Mouse (Mus musculus): Measurements from ENCODE around the gene Robo3. TPM values are rescaled to one million over a fixed set of nuclear protein-coding genes. Genes with fewer than 3 reads are reported as not detected.

The Robo3 gene
- under 1 TPM in 1 of 2 experiments, not detected in 1; 0.05 TPM for total RNA-seq (2021)

GRCm38 (mm10) chr9:37432720-37433421, at the start of gene Robo3:
TSS of gene Robo3 (minus strand) at chr9:37433246.
- no peak for DNase-seq

- DNase-seq: no peak
These were observed 41.9 kb upstream of the Robo3 start for GRCm38 (mm10) chr9:37474923-37475322.

- no peak for DNase-seq
These were observed 40.6 kb upstream of the Robo3 start for GRCm38 (mm10) chr9:37473611-37474125.

- DNase-seq: peak; percentile 65
These were observed 29.7 kb upstream of the Robo3 start for GRCm38 (mm10) chr9:37462764-37463163.

- no peak for DNase-seq
These were observed 28.5 kb upstream of the Robo3 start for GRCm38 (mm10) chr9:37461571-37461970.

- DNase-seq: no peak
These were observed 27.9 kb upstream of the Robo3 start for GRCm38 (mm10) chr9:37460961-37461340.

- DNase-seq: peak; percentile 37
These were observed 27.3 kb upstream of the Robo3 start for GRCm38 (mm10) chr9:37460043-37460960.

GRCm38 (mm10) chr9:37459665-37460042, 26.6 kb upstream of the Robo3 start:
- no peak for DNase-seq

- DNase-seq: no peak
These were observed 24.1 kb upstream of the Robo3 start for GRCm38 (mm10) chr9:37457151-37457550.

- peak; percentile 18 for DNase-seq
These were observed 23.4 kb upstream of the Robo3 start for GRCm38 (mm10) chr9:37456481-37456910.

- DNase-seq: no peak
These were observed 22.8 kb upstream of the Robo3 start for GRCm38 (mm10) chr9:37455868-37456267.

- DNase-seq: no peak
These were observed 21.9 kb upstream of the Robo3 start for GRCm38 (mm10) chr9:37454991-37455390.

GRCm38 (mm10) chr9:37454011-37454492, 21.0 kb upstream of the Robo3 start:
- no peak for DNase-seq

GRCm38 (mm10) chr9:37453328-37453727, 20.3 kb upstream of the Robo3 start:
- no peak for DNase-seq

- no peak for DNase-seq
These were observed 19.4 kb upstream of the Robo3 start for GRCm38 (mm10) chr9:37452401-37452800.

- DNase-seq: peak; percentile 12
These were observed 5.0 kb upstream of the Robo3 start for GRCm38 (mm10) chr9:37437772-37438735.

- peak; percentile 2 for DNase-seq
These were observed 2.6 kb upstream of the Robo3 start for GRCm38 (mm10) chr9:37435616-37436015.

- DNase-seq: peak; percentile 3
These were observed 1.9 kb upstream of the Robo3 start for GRCm38 (mm10) chr9:37434932-37435331.

- DNase-seq: peak; percentile 5
These were observed 946 bp upstream of the Robo3 start for GRCm38 (mm10) chr9:37433823-37434560.

- peak; percentile 71 for DNase-seq
These were observed 900 bp downstream of the Robo3 start for GRCm38 (mm10) chr9:37432026-37432666.

- peak; percentile 92 for DNase-seq
These were observed 2.5 kb downstream of the Robo3 start for GRCm38 (mm10) chr9:37430582-37430981.
